Mouse (Mus musculus): Measurements from ENCODE around the gene Ptprg. TPM values are rescaled to one million over a fixed set of nuclear protein-coding genes. Genes with fewer than 3 reads are reported as not detected.
A peak's percentile ranks its signal among the peaks of the same experiment; 100 is the strongest.

Gene Ptprg
- polyA plus RNA-seq, 1 experiment from 2014 or later, result 45.4 TPM

GRCm38 (mm10) chr14:12167651-12168050 lies 614.3 kb downstream of the Ptprg start:
- Histone ChIP-seq H3K4me1 (replicated peaks) (0 out of 2 replicates have a peak, but pooled peaks cover 3% of the 10 kb centered on the region), H3K9me3 (no peaks in the 10 kb centered on the region), H3K9ac (replicated peaks) (no peak overlapping the region), H3K36me3 (0 out of 2 replicates have a peak, but pooled peaks cover 8% of the 10 kb centered on the region), H3K27me3 (no peaks in the 10 kb centered on the region), H3K4me3 (replicated peaks) (no peak overlapping the region), H3K27ac (no peak overlapping the region), H3K4me2 (replicated peaks) (no peak overlapping the region)
- no peak for ATAC-seq
- 71% methylated on average over 8 of the region's 8 CpGs for WGBS

GRCm38 (mm10) chr14:12177436-12177835 lies 624.1 kb downstream of the Ptprg start:
- Histone ChIP-seq H3K9ac (replicated peaks) (no peak overlapping the region), H3K4me3 (replicated peaks) (no peak overlapping the region), H3K27ac (no peak overlapping the region), H3K4me2 (replicated peaks) (no peak overlapping the region), H3K36me3 (no peaks in the 10 kb centered on the region), H3K27me3 (no peaks in the 10 kb centered on the region), H3K4me1 (replicated peaks) (peaks cover 20% of the 10 kb centered on the region), H3K9me3 (no peaks in the 10 kb centered on the region)
- WGBS, result 8% methylated on average over 5 of the region's 5 CpGs
- ATAC-seq, result peak; percentile 73

GRCm38 (mm10) chr14:12178645-12179044 lies 625.3 kb downstream of the Ptprg start:
- no peak overlapping the region for H3K4me3 ChIP-seq (replicated peaks)
- H3K9ac ChIP-seq (replicated peaks), result no peak overlapping the region
- 88% methylated on average over 1 of the region's 1 CpGs for WGBS

DNA sequence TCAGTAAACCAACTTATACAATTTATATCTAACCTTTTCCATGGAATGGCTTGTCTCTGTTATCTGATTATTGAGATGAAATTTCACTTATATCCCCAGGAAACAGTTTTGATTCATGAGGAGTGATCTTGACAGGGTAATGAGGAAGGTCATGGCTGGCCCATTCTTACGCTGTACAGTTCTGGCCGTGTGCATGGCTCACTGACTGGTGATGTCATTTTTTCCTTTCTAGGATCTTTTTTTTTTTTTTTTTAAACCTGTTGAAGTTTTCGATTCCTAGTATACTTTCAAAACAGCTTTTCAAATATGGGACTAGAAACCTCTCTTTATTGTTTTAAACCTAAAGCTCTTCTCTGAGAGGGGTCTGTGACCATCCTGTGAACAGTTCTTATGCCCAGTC lies 626.8 kb downstream of the Ptprg start:
- no peak overlapping the region for H3K27ac ChIP-seq
- 76% methylated on average over 3 of the region's 3 CpGs for WGBS
- H3K27me3 ChIP-seq, result no peaks in the 10 kb centered on the region
- no peak overlapping the region for H3K4me2 ChIP-seq (replicated peaks)
- H3K9me3 ChIP-seq, result no peaks in the 10 kb centered on the region
- no peak overlapping the region for H3K4me3 ChIP-seq (replicated peaks)
- no peaks in the 10 kb centered on the region for H3K36me3 ChIP-seq
- H3K4me1 ChIP-seq (replicated peaks), result peaks cover 27% of the 10 kb centered on the region
- ATAC-seq, result no peak
- H3K9ac ChIP-seq (replicated peaks), result no peak overlapping the region

More at GRCm38 (mm10) chr14:12178645-12179044, 625.3 kb downstream of the Ptprg start:
- H3K9me3 ChIP-seq, result no peaks in the 10 kb centered on the region
- no peaks in the 10 kb centered on the region for H3K27me3 ChIP-seq
- no peak for ATAC-seq
- H3K4me2 ChIP-seq (replicated peaks), result no peak overlapping the region
- no peaks in the 10 kb centered on the region for H3K36me3 ChIP-seq
- H3K27ac ChIP-seq, result no peak overlapping the region
- H3K4me1 ChIP-seq (replicated peaks), result peaks cover 20% of the 10 kb centered on the region

GRCm38 (mm10) chr14:12185040-12185439 lies 631.7 kb downstream of the Ptprg start:
- Histone ChIP-seq H3K4me1 (replicated peaks) (peaks cover 35% of the 10 kb centered on the region), H3K36me3 (no peaks in the 10 kb centered on the region), H3K27me3 (no peaks in the 10 kb centered on the region), H3K27ac (peak overlapping the region; percentile 59), H3K9me3 (no peaks in the 10 kb centered on the region), H3K4me3 (replicated peaks) (no peak overlapping the region), H3K9ac (replicated peaks) (no peak overlapping the region), H3K4me2 (replicated peaks) (no peak overlapping the region)
- 54% methylated on average over 4 of the region's 4 CpGs for WGBS
- ATAC-seq, result 0 out of 2 replicates have a peak, but pooled peaks have one; percentile 34

DNA sequence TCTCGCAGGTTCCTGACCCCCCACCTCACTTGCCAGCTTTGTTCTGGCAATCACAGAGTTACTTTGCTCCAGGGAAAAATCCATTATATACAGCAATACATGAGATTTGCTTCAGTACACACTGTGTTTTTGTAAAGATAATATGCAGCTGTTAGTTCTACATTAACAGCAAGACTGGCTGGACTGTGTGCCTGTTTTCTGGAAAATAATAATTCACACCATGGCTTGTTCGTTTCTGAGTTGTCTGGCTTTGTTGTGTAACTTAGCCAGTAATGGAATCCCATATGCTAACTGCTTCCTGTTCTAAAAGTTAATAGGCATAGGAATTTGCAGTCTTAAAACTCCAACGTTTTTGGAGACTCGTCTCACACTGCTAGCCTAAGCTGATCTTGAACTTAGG lies 635.0 kb downstream of the Ptprg start:
- Histone ChIP-seq H3K9ac (replicated peaks) (no peak overlapping the region), H3K36me3 (no peaks in the 10 kb centered on the region), H3K4me1 (replicated peaks) (peaks cover 53% of the 10 kb centered on the region), H3K27me3 (no peaks in the 10 kb centered on the region), H3K4me3 (replicated peaks) (no peak overlapping the region), H3K27ac (no peak overlapping the region), H3K4me2 (replicated peaks) (no peak overlapping the region), H3K9me3 (no peaks in the 10 kb centered on the region)
- 50% methylated on average over 4 of the region's 4 CpGs for WGBS
- ATAC-seq, result no peak

DNA sequence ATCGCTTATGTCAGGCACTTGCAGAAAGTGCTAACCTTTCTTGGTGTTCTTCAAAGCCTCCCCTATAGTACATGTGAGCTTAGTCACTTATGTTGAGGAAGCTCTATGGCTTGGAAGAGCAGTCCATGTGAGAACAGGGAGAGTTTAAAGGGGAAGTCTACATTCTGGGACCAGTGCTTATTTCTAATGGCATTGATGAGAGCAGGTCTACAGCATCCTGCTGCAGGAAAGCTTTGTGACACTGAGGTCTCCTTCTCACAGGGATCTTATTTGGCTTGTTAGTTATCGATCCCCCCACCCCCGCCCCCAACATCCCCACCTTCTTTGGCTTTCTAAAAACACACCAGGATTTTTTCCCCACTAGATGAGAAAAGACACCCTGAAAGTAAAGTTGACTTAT lies 635.9 kb downstream of the Ptprg start:
- peak overlapping the region; percentile 30; the same call in 1 of the 2 replicates for H3K9ac ChIP-seq (replicated peaks)
- peak overlapping the region; percentile 79 for H3K27ac ChIP-seq
- ATAC-seq, result peak; percentile 22; the same call in 1 of the 2 replicates
- H3K4me2 ChIP-seq (replicated peaks), result peak overlapping the region; percentile 45
- no peaks in the 10 kb centered on the region for H3K36me3 ChIP-seq
- H3K4me1 ChIP-seq (replicated peaks), result peaks cover 53% of the 10 kb centered on the region
- H3K9me3 ChIP-seq, result no peaks in the 10 kb centered on the region
- WGBS, result 44% methylated on average over 3 of the region's 3 CpGs
- no peak overlapping the region; the same call in 1 of the 2 replicates for H3K4me3 ChIP-seq (replicated peaks)
- no peaks in the 10 kb centered on the region for H3K27me3 ChIP-seq

GRCm38 (mm10) chr14:12189717-12190600 lies 636.6 kb downstream of the Ptprg start:
- H3K27ac ChIP-seq, result peak overlapping the region; percentile 79
- H3K9me3 ChIP-seq, result no peaks in the 10 kb centered on the region
- H3K36me3 ChIP-seq, result no peaks in the 10 kb centered on the region
- WGBS, result 13% methylated on average over 12 of the region's 12 CpGs
- peaks cover 48% of the 10 kb centered on the region for H3K4me1 ChIP-seq (replicated peaks)
- peak; percentile 95 for ATAC-seq
- no peaks in the 10 kb centered on the region for H3K27me3 ChIP-seq
- H3K4me2 ChIP-seq (replicated peaks), result peak overlapping the region; percentile 45
- H3K4me3 ChIP-seq (replicated peaks), result peak overlapping the region; percentile 14
- H3K9ac ChIP-seq (replicated peaks), result peak overlapping the region; percentile 30

DNA sequence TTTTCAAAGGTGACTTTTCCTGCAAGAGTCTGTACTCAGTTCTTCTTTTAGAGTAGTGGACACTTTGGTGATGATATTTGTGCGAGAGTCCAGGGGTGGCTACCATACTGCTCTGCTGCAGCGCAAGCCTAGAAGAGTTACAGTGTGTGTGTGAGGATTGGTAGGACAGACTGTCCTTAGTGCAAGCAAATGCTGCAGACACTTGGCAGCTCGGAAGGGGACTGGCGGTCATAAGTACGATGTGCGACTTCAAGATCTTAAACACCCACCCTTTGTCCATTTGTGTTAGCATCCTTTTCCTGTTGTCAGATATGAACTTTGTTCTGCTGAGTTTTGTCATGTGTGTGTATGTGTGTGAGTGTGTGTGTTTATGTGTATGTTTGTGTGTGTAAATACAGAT lies 637.7 kb downstream of the Ptprg start:
- Histone ChIP-seq H3K4me3 (replicated peaks) (peak overlapping the region; percentile 14), H3K9ac (replicated peaks) (peak overlapping the region; percentile 16; the same call in 1 of the 2 replicates), H3K4me2 (replicated peaks) (peak overlapping the region; percentile 45), H3K27me3 (no peaks in the 10 kb centered on the region), H3K4me1 (replicated peaks) (peaks cover 46% of the 10 kb centered on the region), H3K36me3 (no peaks in the 10 kb centered on the region), H3K9me3 (no peaks in the 10 kb centered on the region), H3K27ac (no peak overlapping the region)
- ATAC-seq, result no peak
- WGBS, result 82% methylated on average over 6 of the region's 6 CpGs

DNA sequence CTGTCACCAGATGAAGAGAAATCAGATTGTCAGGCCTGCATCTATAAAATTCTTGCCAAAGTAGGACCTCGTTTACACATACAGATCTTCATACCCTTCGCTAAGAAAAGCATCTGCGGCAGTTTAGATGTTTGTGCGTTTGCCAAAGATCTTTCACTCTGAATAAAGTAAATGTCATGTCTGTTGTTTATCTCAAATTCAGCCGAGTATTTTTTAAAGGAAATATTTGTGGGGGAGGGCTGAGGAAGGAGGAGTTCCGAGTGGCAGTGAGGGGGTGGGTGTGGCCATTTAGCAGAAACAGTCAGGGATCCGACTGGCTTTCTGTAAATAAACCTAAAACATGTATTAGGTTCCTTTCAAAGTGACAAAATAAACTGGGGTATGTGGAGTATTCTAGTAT lies 645.4 kb downstream of the Ptprg start:
- Histone ChIP-seq H3K9me3 (no peaks in the 10 kb centered on the region), H3K4me1 (replicated peaks) (peaks cover 33% of the 10 kb centered on the region), H3K36me3 (no peaks in the 10 kb centered on the region), H3K27ac (no peak overlapping the region), H3K27me3 (no peaks in the 10 kb centered on the region), H3K4me2 (replicated peaks) (no peak overlapping the region), H3K4me3 (replicated peaks) (no peak overlapping the region), H3K9ac (replicated peaks) (no peak overlapping the region)
- 70% methylated on average over 7 of the region's 7 CpGs for WGBS
- ATAC-seq, result no peak

- 58% methylated on average over 13 of the region's 13 CpGs for WGBS
- Histone ChIP-seq H3K27ac (peak overlapping the region; percentile 74), H3K4me1 (replicated peaks) (peaks cover 36% of the 10 kb centered on the region), H3K9me3 (no peaks in the 10 kb centered on the region), H3K4me2 (replicated peaks) (no peak overlapping the region), H3K9ac (replicated peaks) (no peak overlapping the region), H3K4me3 (replicated peaks) (no peak overlapping the region), H3K36me3 (no peaks in the 10 kb centered on the region), H3K27me3 (no peaks in the 10 kb centered on the region)
- ATAC-seq, result peak; percentile 74
These were observed 646.9 kb downstream of the Ptprg start for GRCm38 (mm10) chr14:12199956-12200950.
